Mouse (Mus musculus) kidney, adult 18-20 months (tissue): ENCODE measurements at regions not wholly inside any gene's neighbourhood (a gene's known extent, or its start where the extent isn't known, plus 50 kb on each side); places are given as distances from the start of the nearest gene placed in this dataset.

Source experiments
- DNase-seq: peaks from one replicate; pipeline ENCODE4 v3.0.0; 2021

DNA sequence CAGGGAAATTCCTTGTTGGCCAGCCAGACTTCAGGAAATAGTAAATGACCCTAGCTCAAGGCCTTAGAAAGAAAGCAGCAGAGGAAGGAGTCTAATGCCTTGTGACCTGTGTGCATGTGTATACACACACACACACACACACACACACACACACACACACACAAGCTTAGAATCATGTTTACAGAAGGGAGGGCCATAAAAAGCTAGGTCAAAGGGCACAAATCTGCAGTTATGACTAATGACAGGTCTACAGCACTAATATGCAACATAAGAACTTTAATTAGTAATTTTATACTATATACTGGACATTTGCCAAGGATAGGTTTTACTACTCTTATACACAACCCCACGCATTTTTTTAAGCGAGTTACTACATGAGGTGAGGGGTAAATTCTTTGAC is 149.4 kb downstream of the Nr2f2 start:
- DNase-seq, result no peak

DNA sequence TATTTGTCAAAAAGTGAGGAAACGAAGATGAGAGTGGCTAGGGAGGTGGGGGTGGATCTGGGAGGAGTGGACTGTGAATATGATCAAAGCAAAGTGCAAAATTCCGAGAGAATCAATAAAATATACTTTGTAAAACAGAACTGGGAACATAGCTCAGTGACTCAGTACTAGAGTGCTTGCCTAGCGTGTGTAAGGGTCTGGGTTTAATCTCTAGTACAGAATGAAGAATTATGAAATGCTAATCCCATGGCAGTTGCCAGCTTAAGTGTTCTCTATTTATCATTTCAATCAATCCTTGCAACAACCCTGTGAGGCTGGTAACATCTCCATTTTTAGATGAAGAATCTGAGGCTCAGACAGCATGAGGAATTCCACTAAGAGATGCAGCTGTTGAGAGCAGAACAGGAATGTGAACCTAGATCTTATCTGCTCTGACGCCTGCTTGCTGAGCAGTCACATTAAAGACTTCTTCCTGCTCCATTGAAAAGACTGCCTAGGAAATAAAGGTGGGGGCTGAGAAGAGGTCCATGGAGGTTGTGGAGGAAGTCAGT is 152.5 kb downstream of the Nr2f2 start:
- DNase-seq, result no peak

DNA sequence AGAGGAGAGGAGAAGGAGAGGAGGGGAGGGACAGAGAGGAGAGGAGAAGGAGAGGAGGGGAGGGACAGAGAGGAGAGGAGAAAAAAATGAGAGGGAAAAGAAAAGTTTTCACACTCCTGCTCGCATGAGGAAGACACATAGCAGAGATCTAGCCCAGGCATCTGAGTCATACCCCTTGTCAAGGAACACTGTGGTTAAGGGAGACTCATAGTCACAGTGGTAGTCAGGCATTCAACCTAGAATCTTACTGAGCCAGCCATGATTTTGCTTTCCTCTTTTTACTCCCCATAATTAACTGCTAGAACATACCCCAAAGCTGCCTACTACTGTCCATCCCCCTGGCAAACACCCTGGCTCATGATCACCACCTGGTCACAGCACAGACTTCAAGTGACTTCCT is 160.6 kb downstream of the Nr2f2 start:
- no peak for DNase-seq

DNA sequence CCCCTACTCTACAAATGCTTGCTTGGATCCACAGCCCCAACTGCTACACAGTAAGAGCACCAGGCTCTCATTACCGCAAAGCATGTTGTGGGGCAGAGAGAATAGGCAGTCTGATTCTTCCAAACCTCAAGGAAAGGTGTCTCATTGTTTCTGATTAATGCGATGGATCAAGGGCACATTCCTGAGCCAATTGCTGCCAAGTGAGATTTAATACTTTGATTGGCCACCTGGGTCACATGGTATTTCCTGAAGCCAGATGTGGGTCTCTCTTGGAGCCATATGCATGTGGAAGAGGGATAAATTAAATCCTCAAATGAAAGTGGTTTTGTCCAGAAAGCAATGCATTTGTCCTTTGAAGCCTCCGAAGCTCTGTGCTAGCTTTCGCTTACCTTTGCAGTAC is 166.3 kb downstream of the Nr2f2 start:
- no peak for DNase-seq

DNA sequence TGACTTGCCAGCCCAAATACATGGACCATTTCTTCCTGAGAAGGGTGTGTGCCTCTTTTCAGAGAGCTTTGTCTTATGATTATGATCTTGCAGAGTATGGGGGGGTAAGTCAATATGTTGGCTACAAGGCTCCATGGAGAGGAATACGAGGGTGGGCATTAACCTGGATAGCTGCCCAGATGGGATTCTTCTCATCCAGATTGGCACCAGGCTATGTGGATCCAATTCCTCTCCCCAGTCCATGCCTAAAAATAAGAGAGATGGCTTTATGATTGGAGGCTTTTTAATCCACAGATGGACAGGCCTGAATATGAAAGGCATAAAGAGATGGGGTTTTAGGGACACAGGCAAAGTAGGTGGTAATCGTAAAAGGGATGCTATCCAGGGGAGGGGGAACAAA is 187.6 kb downstream of the Nr2f2 start:
- DNase-seq, result no peak

DNA sequence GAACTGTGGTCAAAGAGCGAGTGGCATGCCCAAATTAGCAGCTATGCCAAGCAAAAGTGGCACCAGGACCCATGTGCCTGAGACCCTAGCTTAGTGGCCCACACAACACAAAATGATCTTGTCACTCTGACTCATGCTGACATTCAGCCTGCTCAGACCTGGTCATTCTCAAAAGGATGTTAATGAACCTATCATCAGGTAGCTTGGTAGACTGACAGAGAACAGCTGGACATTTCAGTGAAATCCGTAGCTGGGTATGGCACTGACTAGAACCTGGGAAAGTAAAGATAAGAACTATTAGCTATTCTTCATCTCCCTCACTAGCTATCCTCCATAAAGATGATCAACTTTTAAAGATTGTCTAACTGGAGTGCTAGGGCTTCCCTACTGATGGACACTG is 188.5 kb downstream of the Nr2f2 start:
- DNase-seq, result no peak

DNA sequence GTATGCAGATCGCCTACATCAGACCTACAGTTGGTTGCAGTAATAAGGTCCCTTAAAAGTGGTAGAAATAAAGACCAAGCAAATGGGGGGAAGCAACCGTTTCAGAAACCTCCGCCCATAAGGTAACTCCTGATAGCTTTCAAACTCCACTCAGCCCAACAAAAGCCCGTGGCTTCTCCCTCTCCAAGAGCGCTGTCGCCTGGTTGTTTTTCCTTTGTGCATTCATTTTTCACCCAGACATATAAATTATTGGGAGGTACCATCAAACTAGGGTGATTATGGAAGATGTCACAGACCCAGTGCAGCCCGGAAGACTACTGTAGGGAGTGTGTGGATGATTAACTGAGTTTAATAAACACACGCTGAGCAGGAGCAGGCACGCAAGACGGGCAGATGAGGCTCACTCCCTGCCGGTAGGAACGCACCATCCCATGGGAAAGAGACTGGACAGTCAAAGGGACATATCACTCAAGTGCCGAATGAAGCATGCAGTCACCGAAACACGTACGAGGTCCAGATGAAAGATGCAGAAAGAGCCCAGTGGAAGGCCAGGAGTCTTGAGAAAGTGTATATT is 189.8 kb downstream of the Nr2f2 start:
- DNase-seq, result no peak

DNA sequence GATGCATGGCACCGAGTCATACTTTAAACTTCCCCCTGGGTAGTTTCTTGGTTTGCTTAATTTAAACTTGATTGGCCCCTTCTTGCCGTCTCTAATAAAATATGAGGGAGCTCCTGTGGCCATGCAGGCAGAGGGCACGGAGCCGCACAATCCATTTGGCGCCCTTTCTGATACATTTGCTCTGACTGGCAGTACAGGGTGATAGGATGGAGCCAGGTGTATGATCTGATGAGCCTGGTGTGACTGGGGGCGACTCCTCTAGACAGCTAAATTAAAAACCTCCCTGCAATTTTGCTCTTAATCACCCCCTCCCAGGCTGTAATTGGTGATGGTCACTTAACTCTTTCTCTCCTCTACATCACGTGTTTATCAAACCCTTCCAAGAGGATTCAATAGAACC is 190.4 kb downstream of the Nr2f2 start:
- no peak for DNase-seq

DNA sequence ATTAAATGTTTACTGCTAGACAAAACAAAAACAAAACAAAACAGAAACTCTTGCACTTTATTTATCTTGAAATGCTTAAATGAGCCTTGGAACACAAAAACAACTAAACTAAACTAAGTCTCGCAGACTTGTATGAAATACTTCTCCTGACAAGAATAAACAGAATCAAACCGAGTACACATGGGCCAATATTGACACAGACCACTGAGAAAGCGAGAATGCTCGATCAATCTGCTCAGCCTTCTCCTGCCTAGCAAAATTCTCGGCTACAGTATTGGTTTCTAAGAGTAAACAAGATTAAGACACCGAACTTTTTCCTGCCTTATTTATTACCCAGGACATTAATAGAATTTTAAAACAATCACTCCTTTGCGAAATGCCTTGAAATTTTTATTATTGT is 194.1 kb downstream of the Nr2f2 start:
- no peak for DNase-seq

DNA sequence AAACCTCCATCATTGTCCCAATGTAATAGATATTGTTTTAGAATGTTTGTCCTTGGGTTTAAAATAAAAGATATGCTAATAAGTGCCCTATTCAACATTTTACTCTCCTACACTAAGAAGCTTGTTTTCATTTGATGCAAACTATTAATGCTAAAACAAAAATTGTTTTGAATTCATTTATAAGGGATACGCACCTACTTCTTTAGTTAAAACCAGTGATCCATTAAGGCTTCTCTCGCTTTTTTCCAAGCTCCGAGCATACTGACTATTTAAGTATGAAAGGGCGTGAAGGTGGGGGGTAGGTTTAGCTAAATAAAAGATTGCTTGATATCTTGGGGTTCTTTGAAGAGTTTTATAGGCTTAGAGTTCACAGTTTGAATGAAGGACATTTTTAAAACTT is 195.1 kb downstream of the Nr2f2 start:
- DNase-seq, result no peak

DNA sequence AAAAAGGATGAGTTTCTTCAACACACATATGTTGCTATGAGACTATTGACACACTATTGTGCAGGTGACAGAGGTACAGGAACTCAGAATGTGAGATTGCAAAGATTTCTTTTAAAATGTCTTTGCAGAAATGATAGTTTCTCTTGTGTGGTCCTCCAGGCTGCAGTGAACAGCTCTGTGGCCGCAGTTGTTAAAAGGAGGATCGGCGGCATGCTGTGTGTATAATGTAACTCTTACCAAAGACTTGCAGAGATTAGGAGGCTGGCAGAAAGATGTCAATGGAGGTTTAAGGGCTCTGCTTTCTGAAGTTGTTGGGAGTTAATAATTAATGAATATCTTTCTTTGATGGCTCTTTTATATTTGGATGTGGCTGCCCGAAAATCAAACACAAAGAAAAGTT is 198.5 kb downstream of the Nr2f2 start:
- no peak for DNase-seq

DNA sequence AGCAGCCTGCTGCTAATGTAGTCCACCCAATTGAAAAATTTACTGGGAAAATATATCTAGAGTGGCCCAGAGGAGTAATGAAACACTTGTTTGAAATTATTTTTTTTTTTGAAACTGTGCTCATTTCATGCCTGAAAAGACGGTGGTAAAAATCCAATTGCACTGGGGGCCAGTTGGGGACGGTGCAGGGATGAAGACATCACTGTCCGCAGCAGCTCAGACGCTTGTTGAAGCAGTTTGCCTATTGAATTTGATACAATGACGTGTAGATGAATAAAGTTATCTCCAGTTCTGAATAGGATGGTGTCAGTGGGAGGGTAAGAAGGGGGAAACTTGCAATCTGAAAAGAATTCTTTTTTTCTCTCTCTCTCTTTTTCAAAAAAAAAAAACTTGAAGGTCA is 200.5 kb downstream of the Nr2f2 start:
- no peak for DNase-seq

DNA sequence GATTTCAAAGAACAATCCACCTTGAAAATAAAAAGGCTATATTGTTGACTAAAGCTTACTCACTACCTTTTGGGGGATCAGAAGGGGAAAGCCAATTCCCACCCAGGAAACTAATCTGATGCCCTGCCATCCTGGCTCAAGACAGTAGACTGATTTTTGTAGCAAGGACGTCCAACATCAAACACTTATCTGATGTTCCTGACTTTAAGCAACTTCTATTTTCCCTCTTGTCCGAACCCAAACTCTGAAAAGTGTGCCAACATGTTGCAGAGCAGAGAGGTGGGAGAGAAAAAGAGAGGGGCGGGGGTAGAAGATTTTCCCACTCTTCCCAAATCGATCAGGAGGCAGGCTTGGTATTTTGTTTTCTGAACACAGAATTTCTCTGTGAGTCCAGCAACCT is 201.0 kb downstream of the Nr2f2 start:
- no peak for DNase-seq

DNA sequence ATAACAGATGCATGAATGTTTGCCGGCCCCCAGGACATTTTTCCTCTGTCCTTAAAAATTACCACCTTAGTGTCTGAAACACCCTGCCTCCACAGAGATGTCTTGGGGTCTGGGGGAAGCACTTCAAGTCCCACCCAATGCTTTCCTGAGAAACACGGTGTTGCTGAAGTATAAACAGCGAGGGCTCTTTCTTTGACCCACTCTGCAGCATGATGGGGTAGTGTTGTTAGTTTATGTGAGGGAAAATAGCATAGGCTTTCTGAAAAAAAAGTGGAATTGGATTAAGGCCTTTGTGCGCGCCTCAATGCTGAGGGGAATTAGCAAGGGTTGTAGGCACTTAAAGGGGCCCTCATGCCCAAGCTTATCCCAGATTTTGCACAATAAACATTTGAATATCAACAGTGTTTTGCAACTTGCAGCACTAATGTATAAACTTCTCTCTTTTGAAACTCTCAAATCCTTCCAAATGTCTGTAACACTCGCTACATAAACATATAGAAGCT is 201.8 kb downstream of the Nr2f2 start:
- DNase-seq, result no peak

DNA sequence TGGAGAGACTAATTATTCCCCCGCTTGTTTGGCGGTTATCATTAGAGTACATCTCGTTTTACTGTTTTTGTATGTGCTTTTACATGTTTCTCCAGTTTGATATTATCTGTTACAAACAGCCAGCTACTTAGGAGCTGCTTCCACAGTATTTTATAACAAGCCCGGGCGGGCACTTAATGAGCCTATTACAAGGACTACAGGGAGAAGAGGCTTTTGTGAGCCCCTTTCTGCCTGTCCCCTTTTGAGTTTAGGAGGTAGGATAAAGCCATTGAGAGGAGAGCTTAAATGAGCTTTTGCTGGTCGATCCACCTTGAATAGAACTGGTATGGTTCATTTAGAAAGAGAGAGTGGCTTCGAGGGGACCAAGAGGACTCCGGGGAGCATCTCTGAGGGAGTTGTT is 208.0 kb downstream of the Nr2f2 start:
- DNase-seq, result no peak

DNA sequence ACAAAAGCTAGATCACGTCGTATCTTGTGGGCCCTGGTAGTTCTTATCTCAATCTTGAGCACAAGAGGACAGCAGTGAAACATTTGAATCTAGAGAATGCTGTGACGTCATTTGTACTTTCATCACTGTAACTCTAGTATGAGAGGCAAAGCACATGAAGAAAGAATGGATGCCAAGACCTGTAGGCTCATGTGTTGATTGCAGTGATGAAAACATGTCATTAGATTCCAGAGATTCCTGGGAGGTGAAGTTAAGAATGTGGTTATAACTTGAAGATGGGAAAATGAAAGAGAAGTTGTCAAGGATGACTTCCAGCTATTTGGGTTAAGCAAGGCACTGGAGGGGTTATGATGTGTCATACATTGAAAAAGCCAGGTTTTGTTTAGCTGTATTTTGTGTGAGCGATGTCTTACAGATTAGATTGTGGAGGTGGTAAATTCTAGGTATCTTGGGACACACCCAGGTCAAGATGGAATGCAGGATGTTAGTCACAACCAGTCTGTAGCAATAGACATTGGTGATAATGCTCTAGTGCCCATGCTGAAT is 221.7 kb downstream of the Nr2f2 start:
- DNase-seq, result no peak

DNA sequence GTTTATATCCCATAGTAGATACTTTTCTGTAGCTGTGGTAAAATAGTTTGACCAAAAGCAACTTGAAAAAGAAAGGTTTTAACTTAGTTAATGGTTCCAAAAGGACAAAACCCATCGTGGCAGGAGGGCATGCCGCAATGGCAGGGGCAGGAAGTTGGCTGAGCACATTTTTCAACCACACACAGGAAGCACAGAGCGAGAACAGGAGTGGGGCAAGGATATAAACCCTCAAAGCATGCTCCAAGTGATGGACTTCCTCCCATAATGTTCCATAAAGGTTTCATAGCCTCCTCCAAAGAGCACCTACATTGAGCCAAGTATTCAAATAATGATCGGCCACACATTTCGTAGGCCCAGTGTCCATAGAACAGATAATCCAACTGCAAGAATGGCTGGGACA is 229.7 kb downstream of the Nr2f2 start:
- no peak for DNase-seq

DNA sequence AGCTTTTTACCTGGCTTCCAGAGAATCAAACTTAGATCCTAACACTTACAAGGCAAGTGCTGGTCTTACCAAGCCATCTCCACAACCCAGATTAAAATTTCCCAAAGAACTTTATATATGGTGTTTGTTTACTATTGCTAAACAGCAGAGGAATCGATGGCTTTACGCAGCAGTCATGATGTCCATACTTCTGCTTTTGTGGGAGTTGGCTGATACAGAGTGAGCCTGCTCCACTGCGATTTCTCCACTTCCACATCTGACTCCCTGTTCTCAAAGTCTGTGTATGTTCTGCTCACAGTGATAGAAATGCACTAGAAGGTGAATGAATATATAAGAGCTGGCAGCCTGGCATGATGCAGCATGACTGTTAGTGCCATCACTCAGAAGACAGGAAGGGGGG is 231.1 kb downstream of the Nr2f2 start:
- no peak for DNase-seq

DNA sequence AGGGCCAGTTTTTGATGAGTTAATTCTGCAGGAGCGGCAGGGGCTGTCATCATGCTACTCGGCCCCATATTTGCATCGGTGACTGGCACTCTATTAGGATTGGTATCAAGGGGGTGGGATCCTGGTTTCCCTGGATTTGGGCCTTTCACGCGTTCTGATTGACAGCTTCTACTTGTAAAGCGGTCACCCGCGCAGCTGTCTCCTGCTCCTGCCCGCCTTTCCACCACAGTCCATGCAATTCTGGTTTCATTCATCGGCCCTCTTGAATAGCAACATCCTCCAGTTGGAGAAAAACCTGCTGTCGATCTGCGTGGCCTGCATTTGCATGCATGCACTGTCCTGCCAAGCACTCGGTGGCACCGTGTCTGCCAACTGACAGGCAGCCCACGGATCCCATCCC is 236.6 kb downstream of the Nr2f2 start:
- DNase-seq, result no peak

DNA sequence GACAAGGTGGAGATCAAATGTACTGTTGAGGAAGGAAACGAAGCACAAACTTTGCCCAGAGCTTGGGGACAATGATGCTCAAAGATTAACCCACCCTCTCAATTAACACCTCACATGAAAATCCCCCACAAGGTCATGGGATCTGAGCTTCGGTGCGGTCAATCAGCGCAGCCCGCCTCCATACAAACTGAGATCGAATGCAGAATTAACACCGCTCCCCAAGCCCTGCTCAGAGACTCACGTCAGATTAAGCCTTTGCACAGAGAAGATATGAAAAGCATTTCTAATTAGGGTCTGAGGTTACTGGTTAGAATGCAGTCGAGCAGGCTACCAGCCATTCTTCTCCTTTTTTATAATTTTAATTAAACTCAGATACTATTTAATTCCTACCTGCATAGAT is 243.7 kb downstream of the Nr2f2 start:
- DNase-seq, result no peak

DNA sequence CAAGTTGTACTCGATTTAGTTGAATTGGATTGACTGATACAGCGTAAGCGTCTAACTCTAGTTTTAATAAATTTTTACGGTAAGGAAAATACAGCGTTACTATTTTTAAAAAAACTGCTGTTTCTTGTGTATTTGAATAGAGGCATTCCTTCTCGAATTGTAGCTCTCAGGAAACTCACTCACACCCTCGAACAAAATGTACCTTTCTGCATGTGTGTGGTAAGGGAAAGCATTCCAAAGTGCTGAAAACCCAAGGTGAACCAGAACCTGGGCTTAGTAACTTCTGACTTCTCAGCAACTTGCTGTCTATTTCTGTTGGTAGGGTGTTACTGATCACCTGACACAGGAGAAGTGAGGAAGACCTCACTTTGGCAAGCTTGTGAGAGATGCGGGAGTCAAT is 247.0 kb downstream of the Nr2f2 start:
- no peak for DNase-seq

DNA sequence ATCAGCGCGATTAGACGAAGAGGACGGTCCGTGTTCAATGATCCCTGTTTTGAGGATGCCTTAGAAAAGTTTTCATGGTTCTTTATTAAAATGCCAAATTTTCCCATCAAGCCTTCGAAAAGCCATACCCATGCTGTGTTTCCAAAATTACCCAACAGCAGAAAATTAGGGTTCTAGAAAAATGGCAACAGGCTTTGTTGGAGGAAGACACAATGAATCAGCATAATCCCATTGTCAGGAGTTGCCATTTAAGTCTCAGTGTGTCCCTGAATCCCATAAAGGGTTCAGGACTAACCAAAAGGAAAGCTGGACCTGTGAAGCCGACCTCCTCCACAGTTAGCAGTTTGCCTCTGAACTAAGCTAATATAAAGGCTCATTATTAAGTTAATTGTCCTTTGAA is 247.6 kb downstream of the Nr2f2 start:
- DNase-seq, result no peak

DNA sequence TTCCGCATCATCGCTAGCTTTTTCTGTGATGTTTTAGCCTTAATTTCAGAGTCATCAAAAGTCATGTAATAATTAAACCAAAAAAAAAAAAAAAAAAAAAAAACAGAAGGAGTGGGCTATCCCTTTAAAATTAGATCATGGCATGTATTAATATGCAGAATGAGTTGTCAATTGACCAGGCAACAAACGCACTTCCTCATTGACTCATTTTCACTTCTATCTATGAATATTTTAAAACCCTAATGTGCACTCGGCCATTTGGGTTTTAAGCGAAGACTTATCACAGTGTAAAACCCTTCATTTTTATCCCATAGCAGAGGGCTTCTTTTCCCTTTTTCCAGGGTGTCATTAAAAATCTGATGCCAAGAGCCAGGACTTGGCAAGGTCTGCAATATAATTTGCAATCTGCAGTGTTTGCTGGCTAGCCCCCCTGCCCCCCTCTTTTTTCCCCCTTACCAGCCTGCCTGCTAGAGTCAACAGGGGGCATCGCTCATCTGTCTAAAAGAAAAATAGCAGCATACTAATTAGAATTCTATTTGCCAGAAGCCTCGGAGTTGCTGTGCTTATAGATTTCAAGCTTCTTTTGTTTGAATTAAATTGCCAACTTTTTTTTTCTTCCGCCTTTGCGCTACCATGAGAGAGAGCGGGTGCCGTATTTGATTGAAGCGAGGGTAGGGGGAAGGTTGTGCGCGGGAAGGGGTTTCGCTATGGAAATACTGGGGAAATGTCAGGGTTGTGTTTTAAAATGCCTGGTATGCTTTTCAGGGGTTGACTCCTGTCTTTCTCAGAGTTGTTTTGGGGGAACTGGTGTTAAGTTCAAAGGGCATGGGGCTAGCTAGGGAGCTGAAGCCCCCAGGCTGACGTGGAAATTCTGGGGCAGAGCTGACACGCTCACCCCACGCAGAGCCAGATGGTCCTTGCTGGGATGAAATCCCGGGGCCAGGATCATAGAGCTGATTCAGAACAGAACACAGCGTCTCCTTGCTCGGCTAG is 248.3 kb downstream of the Nr2f2 start:
- DNase-seq, result peak; percentile 5

DNA sequence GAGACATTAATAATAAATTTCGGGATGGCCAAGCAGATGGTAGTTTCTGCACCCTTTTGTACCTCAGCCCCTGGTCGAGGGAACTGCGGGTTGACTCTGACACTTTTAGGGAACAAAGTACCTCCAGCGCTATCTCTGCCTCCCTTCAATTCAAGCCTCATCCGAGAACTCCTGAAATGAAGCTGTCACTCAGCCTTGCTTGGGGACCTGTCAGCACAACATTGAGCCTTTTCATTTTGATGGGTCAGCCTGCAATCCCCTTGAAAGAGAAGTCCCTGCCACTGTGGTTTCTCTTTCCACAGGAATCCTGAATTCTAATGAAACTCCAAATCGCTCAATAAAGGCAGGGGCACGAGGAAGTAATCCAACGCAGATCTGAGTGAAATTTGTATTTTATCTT is 257.5 kb downstream of the Nr2f2 start:
- no peak for DNase-seq
